Mouse (Mus musculus) lung, postnatal 0 days (tissue): ENCODE measurements at regions not wholly inside any gene's neighbourhood (a gene's known extent, or its start where the extent isn't known, plus 50 kb on each side); places are given as distances from the start of the nearest gene placed in this dataset.

Source experiments
- CTCF ChIP-seq: IDR thresholded peaks from 2 replicates; pipeline ENCODE4 v1.5.1; 2016; ENCODE audit warnings: antibody characterized with exemption, mild to moderate bottlenecking
- EP300 ChIP-seq: IDR thresholded peaks from 2 replicates; pipeline ENCODE4 v1.6.1; 2016; ENCODE audit warnings: antibody characterized with exemption, mild to moderate bottlenecking, control low read depth

- TF ChIP-seq CTCF: no peak
- TF ChIP-seq EP300: no peak
Observed at GRCm38 (mm10) chr1:91730281-91730680, 71.0 kb upstream of the Twist2 start.
